Mouse (Mus musculus) testis, postnatal 10 days (tissue): ENCODE data around the gene 5730522E02Rik.
"Not testable (repeated sequence)": the region's sequence is repeated elsewhere in the genome, so short reads cannot be mapped to it uniquely, and the experiment has no call there.

ENCODE experiments used
- DNase-seq: peaks from one replicate; pipeline ENCODE4 v3.0.0; 2021; ENCODE audit warnings: low spot score

The 5730522E02Rik gene

DNA sequence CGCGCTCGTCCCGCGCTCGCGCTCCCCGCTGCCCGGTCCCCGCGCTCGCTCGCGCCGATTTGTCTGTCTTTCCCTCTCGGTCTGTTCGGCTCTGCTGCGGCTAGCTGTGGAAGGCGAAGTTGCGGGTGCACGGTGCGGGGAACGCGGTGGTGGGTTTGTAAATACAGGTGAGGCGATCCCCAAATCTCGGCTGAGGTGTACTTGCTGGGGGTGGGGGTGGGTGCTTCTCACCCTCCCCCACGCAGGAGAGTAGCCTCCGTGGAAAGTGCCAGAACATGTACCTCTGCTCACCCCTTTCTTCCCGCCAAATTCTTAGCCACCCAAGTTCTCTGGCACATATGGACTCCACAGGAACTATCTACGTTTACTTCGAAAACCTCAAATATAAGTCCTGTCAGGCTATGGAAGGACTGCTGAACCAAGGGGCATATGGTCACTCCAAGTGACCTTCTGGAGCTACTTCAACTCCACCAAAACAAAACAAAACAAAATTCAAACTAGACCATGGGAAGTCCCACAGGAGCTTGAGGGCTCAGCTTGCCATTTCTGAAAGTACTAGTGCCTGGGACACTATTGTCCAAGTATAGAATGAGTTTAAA is at the start of gene 5730522E02Rik:
5730522E02Rik (minus strand) TSS at position 182 of the 599 bp plus-strand sequence.
- no peak for DNase-seq

DNA sequence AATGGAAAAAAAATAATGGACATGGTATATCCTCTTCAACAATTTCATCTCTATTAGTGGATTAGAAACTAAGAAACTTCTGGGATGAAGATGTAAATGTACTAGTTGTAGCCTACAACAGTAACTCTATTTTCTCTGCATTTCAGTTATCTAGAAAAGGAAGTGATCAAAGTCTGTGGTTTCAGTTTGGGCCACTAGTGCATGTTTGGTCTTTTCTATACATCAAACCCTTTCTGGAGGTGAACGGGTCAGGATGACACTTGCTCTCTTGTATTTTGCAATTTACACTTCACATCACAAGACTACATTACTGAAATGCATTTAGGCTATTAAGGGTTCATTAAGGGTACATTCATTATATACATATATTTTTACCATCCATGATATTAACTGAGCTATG is 26.0 kb upstream of the 5730522E02Rik start:
- DNase-seq, result no peak

DNA sequence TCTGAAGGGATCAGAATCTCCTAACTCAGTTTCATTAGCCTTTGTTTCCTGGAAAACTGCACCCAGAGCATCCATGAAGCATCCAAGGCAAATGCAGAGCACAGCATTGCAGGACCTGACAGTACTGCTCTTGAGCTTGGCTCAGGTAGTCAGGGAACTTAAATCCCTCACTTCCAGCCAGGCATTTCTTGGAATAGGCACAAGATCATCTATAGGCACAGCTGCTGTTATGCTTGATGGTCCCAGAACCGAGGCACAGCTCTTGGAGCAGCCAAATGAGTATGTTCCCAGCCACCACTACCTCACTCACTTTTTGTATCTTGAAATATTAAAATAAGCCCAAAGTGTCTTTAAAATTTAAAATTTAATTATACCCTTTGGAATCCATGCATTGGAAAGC is 19.3 kb upstream of the 5730522E02Rik start:
- DNase-seq, result no peak

DNA sequence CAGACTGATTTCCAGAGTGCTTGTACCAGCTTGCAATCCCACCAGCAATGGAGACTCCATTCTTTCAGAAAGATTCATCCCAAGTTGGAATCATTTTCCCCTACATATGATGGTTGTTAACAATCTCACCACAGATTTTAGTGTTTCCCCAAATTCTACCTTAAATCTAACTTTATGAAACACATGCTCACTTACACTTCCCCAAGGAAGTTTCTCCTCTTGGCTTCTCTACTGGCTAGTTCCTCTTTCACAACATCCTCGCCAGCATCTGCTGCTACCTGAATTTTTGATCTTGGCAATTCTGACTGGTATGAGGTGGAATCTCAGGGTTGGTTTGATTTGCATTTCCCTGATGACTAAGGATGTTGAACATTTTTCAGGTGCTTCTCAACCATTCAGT is 3.1 kb upstream of the 5730522E02Rik start:
- DNase-seq, result not testable (repeated sequence)

DNA sequence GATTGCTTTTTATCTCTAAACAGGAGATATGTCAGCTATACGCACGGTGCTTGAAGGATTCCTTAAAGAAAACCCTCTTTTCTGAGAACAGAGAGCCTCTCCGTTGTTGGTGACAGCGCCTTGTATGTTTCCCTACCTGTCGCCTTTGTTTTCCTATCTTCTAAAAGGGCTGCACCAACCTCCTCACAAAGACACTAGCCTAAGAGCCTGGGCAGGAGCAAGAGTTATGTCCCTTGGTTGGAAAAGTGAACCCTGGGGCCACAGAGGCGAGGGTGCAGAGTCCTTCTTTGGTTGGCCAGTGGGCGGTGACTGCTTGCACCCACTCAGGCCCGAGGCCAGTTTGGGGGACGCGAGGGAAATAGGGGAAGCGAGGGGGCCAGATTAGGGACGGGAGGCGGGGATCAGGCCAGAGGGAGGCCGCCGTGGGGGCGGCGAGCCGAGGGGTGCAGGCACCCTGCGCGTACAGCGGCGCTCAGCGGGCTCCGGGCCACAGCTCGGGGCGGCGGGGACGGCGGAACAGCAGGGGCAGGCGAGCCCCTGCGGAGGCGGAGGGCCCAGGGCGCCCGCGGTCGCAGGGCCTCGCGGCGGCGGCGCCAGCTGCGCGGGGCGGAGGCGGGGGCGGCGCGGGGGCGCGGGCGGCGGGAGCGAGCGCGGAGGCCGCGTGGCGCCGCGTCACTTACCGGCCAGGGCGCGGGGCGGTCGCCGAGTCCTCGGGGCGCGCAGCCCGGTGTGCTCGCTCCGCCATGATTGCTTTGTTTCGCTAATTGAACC is 567 bp downstream of the 5730522E02Rik start:
- peak; percentile 73 for DNase-seq

DNA sequence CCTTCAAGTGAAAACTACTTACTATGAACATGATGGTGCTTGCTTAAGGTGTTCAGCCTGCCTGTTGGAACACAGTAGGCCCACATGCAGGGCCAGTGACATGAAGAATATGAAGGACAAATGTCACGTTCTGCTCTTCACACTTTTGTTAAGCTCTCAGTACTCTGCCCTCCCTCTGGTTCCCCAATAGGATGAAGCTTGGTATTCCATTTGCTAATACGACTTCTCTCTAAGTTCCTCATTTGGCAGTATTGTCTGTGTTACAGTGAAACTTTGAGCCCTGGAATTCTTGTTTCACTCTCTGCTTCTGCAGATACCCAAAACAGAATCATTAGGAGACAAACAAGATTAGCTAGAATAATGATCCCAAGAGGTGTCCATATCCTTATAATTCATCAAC is 7.1 kb downstream of the 5730522E02Rik start:
- DNase-seq, result no peak

DNA sequence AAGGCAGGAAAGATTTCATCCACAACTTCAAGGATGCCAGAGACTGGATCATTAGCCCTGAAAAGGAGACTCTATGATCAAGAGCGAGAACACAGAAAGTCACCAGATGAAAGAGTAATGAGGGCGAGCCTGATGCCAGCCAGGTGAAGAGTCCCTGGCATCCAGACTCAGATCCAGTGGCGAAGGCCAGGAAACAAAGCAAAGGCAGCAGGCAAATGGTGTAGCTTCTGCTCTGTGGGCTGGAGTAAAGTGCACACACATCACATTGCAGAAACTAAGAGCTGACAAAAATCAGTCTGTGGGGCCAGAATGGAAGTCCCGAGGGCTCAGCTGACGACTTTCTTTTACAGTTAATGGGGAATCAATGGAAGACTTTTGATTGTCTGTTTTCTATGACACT is 7.7 kb downstream of the 5730522E02Rik start:
- DNase-seq, result no peak

DNA sequence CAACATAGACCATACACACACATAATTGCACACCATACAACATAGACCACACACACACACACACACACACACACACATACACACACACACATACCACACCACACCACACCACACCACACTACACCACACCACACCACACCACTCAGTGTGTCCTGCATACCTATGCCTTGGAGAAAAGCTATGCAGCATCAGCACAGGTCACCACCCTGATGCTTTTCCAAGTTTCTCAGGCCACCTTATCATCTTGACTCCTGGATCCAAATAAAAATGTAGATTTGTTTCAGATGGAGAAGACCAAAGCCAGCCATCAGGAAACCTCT is 8.8 kb downstream of the 5730522E02Rik start:
- DNase-seq, result no peak

DNA sequence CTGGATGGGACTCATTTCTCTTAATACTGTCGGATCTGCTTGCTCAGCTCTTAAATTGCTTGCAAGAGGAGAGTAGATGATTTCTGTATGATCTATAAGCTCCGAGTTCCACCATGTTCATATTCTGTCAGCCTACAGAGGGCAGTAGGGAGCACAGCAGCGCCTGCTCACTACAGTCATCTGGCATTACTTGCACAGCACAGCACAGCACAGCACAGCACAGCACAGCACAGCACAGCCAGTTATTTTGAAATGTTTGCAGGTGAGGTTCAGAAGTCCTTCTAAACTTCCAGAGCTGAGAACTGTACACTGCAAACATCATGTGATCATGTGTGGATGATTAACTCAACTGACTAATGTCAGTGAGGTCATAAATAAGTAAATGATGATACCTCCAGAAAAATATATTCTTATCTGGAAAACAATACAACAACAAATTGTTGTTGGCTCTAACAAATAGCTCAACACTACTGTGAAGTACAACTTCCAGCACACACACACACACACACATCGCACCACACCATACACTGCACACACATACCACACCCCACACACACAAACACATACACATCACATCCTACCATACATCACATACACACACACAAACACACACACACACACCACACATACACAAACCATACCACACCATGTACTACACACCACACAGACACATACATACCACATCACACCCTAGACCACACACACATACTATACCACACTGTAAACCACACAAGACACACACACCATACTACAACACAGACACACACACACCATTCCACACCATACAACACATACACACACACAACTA is 9.4 kb downstream of the 5730522E02Rik start:
- DNase-seq, result peak; percentile 61

DNA sequence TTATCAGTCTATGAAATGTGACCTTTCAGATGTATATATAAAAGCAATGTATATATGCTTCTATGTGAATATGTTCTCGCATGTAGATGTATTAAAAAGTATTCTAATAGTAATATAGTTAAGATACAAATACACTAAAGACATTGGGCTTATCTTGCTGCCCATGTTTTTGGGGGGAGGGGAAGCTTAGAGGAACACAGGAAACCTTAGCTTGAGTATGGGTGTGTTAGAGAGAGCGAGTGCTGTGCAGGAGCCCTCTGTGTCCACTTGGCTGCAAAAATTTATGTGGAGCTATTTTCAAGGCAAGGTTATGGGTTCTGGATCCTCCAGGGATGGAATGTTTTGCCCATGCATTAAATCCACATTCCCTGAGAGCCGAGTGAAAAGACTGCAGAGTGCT is 15.1 kb downstream of the 5730522E02Rik start:
- DNase-seq, result no peak

DNA sequence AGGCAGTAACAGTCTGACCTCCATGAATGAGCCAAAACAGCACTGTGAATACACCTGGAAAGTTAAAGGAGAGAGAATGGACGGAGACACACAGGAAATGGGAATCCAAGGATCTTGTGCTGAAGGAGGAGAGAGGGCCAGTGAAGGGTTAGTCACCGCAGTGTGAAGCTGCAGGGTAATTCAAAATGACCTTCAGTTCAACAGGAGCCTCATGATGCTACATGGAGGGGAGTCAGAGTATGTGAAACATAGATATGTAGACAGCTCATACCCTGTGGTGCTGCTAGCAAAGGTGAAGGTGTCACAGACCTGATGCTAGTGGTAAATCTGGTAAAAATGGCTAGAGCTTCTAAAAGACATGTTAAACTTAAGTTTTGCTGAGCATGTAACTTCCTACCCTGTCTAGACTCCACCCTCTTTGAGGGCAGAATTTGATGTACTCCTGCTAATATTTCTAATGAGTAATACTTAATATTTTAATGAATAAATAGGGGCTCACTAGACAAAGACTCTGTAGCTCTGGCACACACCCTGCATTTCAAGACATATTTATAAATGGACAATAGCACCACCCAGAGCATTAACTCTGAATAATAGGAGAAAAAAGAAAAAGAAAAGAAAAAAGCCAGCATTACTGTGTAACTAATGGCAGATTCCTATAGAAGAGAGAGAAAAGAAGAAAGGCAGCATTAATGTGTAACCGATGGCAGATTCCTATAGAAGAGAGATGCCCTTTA is 23.2 kb downstream of the 5730522E02Rik start:
- DNase-seq, result no peak

DNA sequence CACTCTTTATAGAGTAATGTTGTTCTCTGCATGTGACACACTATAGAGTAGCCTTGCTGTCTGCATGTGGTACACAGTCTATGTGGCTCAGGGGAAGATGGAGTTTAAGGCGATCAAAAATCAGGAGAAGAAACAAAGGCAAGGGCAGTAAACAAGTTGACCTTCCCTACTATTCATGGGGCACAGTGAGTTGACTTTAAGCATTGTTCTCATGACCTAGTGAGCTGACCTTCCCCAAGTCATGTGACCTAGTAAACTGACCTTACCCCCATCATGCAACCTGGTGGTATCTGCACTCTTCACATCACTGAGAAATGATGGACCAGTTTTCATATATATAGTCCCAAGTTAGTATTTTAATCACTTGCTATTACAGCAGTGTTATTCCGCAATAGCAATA is 40.0 kb downstream of the 5730522E02Rik start:
- DNase-seq, result no peak

DNA sequence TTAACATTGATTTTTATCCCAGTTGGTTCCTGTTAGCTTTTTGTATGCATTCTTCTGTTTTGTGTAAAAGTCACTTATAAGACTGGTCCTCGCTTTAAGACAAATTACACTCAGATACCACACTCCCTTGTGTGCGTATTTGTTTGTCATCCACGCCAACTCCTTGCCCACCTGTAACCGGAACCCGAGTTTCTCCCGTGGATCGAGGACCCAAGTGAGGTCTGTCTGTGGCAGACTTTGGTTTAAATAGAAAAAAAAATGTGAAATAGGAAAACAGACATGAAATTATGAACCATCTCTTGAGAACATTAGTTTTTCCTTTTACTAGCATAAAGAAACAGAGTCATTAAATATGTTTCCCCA is 43.0 kb downstream of the 5730522E02Rik start:
- no peak for DNase-seq

DNA sequence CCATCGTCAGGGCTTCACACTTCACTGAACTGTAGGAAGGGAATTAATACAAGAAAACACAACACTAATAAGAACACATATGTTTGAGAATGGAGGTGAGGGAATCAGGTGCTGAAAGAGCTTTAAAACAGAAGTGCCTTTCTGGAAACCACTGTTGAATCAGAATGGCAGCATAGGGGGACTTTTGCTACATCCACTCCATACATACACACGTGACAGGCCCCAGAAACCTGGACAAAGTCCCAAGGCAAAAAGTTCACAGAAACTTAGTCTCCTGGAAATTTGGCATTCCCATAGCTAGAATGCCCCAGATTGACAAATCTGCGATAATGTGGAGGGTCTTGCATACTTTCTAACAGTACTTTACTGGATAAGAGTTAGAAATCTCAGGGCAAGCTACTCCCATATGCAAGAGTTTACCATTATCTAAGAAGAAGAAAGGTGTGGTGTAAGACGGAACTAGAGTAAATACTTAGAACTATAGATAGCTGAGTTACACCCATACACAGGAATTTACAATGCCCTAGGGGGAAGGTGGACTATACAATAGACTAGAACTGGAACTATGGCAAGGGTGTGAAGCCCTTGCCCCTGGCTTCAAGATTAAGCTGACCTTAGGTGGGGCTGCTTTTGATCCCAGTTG is 43.5 kb downstream of the 5730522E02Rik start:
- no peak for DNase-seq

DNA sequence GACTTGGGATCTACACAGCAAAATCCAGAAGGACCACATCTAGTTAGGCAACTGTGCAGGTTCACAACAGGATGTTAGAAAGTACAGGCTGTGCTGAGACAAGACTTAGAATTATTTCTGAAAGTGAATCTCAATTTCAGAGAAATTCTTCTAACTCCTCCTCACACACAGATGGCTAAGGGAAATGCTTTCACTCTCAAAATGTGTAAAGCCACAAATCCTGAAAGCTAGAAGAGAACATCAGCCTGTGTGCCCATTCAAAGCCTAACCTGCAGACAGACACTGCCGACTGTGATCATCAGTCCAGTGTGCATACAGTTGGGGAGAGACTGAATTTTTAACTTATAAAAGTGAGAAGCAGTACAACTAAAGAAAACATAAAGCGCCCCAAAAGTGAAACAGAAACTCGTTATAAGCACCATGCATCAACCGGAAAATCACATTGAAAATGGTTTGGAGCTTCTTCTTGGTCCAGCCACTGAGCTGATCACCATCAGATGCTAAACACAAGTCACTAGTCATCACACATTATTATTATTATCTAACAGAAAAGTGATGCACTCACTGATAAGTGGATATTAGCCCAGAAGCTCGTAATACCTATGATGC is 45.8 kb downstream of the 5730522E02Rik start:
- DNase-seq, result no peak

DNA sequence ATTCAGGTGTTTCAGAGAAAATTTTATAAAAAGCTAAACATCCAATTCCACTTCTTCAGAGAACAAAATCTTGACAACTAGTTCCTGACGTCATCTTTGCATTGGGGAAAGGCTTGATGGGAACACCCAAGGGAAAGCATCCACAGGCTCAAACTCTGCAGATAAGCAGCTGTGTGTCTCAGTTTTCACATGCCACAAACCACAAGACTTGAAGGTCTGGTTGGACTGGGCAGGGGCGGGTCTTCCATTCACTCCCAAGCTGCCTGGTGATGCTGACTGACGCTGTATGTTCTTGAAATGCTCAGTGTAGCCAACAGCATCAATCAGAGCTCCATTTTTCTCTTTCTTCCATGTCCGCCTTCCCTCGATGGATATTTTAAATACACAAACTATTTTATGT is 49.2 kb downstream of the 5730522E02Rik start:
- no peak for DNase-seq

DNA sequence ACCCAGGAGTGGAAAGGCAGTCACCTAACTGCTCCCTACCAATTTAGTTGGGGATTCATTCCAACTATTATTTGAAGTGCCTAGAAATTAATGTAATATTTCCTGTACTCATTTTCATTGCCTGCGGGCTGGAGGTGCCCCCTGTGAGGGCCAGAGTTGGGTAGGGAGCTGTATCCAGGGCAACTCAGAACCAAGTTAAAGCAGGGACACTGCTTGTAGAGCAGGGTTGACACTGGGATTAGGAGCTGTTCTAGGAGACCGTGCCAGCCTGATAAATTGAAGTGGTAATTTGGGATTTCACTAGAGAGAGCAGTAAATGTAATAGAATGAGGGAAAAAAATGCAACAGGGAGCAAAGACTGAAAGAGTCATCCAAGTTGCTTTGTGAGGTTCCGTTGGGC is 51.5 kb downstream of the 5730522E02Rik start:
- no peak for DNase-seq

DNA sequence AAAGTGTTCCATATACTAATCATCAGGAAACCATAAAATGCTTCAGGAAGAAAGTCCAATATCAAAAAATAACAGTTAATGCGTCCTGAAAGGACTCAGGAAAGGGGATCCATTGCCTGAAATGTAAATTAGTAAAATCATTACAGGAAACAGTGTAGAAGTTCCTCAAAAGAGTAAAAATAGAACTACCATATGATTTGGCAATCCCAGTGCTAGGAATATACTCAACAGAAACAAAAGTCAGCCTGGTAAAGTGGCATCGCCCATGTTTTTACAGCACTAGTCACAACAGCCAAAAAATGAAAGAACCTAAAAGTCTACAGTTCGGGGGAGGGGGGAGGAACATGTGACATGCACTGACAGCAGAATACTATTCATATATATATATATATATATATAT is 70.5 kb downstream of the 5730522E02Rik start:
- no peak for DNase-seq

DNA sequence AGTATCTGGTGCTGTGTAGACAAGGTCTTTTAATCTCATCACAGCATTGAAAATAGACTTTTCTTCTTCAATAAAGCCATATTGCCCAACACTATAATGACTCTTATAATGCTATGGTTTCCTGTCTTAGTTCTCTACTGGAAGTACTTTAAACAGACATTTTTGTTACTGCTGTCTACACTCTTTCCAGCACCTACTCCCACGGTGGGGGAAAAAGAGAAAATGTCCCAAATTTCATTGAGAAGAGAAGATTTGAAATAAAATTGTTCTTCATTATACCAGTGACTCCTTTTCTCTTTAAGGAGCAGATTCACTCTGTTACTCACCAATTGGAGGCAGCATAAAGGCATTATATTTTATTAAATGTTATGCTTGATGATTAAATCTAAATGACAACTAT is 72.5 kb downstream of the 5730522E02Rik start:
- DNase-seq, result no peak

DNA sequence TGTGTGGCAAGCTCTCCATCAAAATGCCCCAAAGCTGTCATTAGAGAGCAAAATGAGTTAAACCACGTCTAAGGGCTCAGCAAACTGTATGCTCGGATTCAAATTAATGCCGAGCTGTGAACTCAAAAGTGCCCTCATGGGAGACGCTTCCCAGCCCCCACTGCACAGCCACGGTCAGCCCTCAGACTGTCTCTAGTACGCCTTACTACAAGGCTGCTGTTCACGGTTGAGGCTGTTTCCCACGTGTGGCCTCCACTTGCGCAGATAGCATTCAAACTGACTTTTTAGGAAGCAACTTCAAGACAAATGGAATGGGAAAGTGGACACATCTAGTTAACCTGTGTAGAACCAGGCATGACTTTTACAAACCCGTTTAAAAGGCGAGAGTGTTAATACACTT is 79.7 kb downstream of the 5730522E02Rik start:
- DNase-seq, result no peak

DNA sequence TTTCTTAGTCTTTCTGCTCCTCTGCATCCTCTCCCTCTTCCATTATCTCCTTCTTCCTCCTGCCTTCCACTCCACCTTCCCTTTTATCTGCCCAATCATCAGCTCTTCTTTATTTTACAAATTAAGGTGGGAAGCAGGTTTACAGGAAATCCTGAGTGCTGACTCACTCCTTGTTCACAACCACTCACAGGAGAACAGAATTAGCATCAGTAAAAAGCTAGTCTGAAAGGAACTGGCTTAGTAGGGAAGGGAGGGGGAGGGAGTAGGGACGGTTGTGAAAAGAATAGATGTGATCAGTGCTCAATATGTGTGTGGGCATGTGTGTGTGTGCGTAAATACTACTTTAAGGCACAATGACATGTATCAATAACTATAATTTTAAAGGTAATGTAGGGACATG is 81.5 kb downstream of the 5730522E02Rik start:
- DNase-seq, result no peak

DNA sequence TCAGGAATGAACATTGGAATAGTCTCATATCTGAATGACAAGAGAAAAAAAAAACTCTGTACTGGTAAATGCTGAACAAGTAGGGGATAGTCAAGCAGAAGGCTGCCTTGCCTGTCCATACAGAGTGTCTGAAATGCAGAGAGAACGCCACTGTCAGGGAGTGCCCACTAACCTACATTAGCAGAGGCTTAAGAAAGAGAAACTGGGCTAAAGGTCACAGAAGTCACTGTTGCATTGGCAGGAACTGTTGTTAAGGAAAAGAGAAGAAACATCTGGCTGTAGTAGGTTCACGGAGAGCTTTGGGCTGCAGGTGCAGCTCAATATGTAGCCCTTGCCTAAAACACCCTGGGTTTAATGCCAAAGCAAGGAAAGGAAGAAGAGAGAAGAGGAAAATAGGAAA is 82.2 kb downstream of the 5730522E02Rik start:
- DNase-seq, result no peak
